In the genomic region with DNA sequence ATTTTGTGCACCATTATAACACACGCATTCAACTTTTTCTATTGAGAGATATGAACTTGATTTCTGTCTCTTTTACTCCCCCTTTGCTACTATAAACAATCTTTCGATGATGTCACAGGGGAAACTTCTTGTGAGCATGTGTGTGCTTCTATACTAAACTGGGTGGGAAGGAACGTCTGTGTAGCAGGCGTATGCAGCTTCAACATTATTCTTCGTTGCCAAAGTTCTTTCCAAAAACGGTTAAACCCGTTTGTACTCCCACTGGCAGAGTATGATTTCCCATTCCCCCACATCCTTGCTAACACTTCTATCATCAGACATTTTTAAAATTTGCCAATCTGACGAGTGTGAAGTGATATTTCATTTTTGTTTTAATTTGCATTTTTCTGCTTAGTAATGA, we compare ENCODE assay signal across 25 mouse cellular contexts.
DNase-seq lines count a peak whose midpoint lies in the region; ATAC-seq and TF ChIP-seq lines count a peak whose summit lies in the region.
"Had no signal": no experiment of that assay in that cellular context is flagged by ENCODE, and none has a peak within 500 bp of the region (broad histone marks: within the 10 kb centered on the region; RNA-seq: fewer than 3 reads in every experiment).

No protein-coding gene starts in this region.

- H3K27ac ChIP-seq in forebrain, embryonic 14.5 days (ENCODE audit: low read depth, low read length): no peak overlapping the region
- no peak overlapping the region for H3K27ac ChIP-seq in forebrain, embryonic 12.5 days
- H3K27ac ChIP-seq in layer of hippocampus, adult 2 months: peak overlapping the region; percentile 39; the same call in 1 of the 2 replicates
- no peak overlapping the region for H3K27ac ChIP-seq in heart, adult 2 months
- H3K27ac ChIP-seq: heart, embryonic 13.5 days; hindbrain, postnatal 0 days; kidney, embryonic 15.5 days; midbrain, embryonic 13.5 days had no signal

- peaks cover 3% of the 10 kb centered on the region; the same call in 1 of the 2 replicates for H3K4me1 ChIP-seq in forebrain, embryonic 14.5 days (ENCODE audit: control insufficient read depth, insufficient read depth, low read length)
- peaks cover 4% of the 10 kb centered on the region for H3K4me1 ChIP-seq in forebrain, embryonic 12.5 days
- H3K4me1 ChIP-seq in heart, adult 2 months (ENCODE audit: control insufficient read depth, insufficient read depth, low read length): no peaks in the 10 kb centered on the region
- H3K4me1 ChIP-seq: heart, embryonic 13.5 days; kidney, embryonic 15.5 days had no signal

- DNase-seq in forebrain, embryonic 14.5 days (ENCODE audit: low spot score): peak; percentile 11
- DNase-seq in right cerebral cortex, adult 18-20 months: peak; percentile 36
- DNase-seq in right cerebral cortex, postnatal 25 days: no peak
- peak; percentile 13 to 75 for DNase-seq in layer of hippocampus, adult 2 months (ENCODE audit: low spot score in 2 of 2)
- peak; percentile 78 for DNase-seq in telencephalon, adult 2 months (ENCODE audit: low read depth, low spot score)
- DNase-seq in heart, postnatal 14 days: no peak
- DNase-seq in heart, adult 2 months: no peak
- DNase-seq: adrenal gland, adult 8-10 months; cerebellum, adult 11-12 months; cerebellum, postnatal 14 days; embryo, embryonic 11 days; heart, adult 11 months; heart, postnatal 4 days; kidney, postnatal 4 days; liver; thymus, postnatal 14 days had no signal

- H3K4me2 ChIP-seq in forebrain, embryonic 14.5 days (ENCODE audit: low read length): no peak overlapping the region
- no peak overlapping the region for H3K4me2 ChIP-seq in forebrain, embryonic 12.5 days
- H3K4me2 ChIP-seq: heart, embryonic 13.5 days; kidney, embryonic 15.5 days; midbrain, embryonic 13.5 days had no signal

- no peak overlapping the region for H3K9ac ChIP-seq in forebrain, embryonic 14.5 days (ENCODE audit: low read length)
- H3K9ac ChIP-seq in forebrain, embryonic 12.5 days: no peak overlapping the region
- H3K9ac ChIP-seq in heart, adult 2 months (ENCODE audit: low read depth, low read length): no peak overlapping the region
- H3K9ac ChIP-seq: heart, embryonic 13.5 days; kidney, embryonic 15.5 days; midbrain, embryonic 13.5 days had no signal

- no peak for ATAC-seq in forebrain, embryonic 14.5 days
- ATAC-seq in forebrain, embryonic 12.5 days (ENCODE audit: low FRiP score): no peak
- ATAC-seq: CD4-positive, CD25-positive, alpha-beta regulatory T cell, adult 4 months; hindbrain, postnatal 0 days; intestine, postnatal 0 days; lung, postnatal 0 days; midbrain, embryonic 13.5 days had no signal

- TF ChIP-seq EP300 in heart, adult 2 months (IDR thresholded peaks at IDR 0.05; ENCODE audit: insufficient read depth, low read depth, low read length): no peak

- no peaks in the 10 kb centered on the region for H3K36me3 ChIP-seq in forebrain, embryonic 14.5 days (ENCODE audit: control insufficient read depth, insufficient read depth, low read length)
- no peaks in the 10 kb centered on the region for H3K36me3 ChIP-seq in forebrain, embryonic 12.5 days (replicated peaks)
- H3K36me3 ChIP-seq in heart, adult 2 months (ENCODE audit: control insufficient read depth, insufficient read depth, low read length): no peaks in the 10 kb centered on the region
- H3K36me3 ChIP-seq: heart, embryonic 13.5 days; kidney, embryonic 15.5 days; midbrain, embryonic 13.5 days had no signal

- no peaks in the 10 kb centered on the region for H3K79me2 ChIP-seq in heart, adult 2 months (replicated peaks; ENCODE audit: control insufficient read depth, insufficient read depth, low read length)

- intact Hi-C loops in heart, postnatal 14 days (cut with DNase I): no loop called here
- intact Hi-C loops in heart, adult 2 months (cut with DNase I): no loop called here

- H3K4me3 ChIP-seq in forebrain, embryonic 14.5 days (ENCODE audit: low read depth, low read length): no peak overlapping the region
- H3K4me3 ChIP-seq in forebrain, embryonic 12.5 days (replicated peaks): no peak overlapping the region
- H3K4me3 ChIP-seq in layer of hippocampus, adult 2 months: no peak overlapping the region
- H3K4me3 ChIP-seq in heart, adult 2 months: no peak overlapping the region
- H3K4me3 ChIP-seq: heart, embryonic 13.5 days; kidney, embryonic 15.5 days; midbrain, embryonic 13.5 days had no signal

- no peak for TF ChIP-seq POLR2A in heart, adult 2 months (IDR thresholded peaks at IDR 0.05; ENCODE audit: insufficient read depth, low read depth, low read length)

- no peaks in the 10 kb centered on the region for H3K9me3 ChIP-seq in forebrain, embryonic 14.5 days (replicated peaks; ENCODE audit: control insufficient read depth, low read length)
- no peaks in the 10 kb centered on the region for H3K9me3 ChIP-seq in forebrain, embryonic 12.5 days
- H3K9me3 ChIP-seq: heart, embryonic 13.5 days; kidney, embryonic 15.5 days; midbrain, embryonic 13.5 days had no signal

- no peaks in the 10 kb centered on the region for H3K27me3 ChIP-seq in forebrain, embryonic 14.5 days (replicated peaks; ENCODE audit: control insufficient read depth, insufficient read depth, low read length)
- H3K27me3 ChIP-seq in forebrain, embryonic 12.5 days: no peaks in the 10 kb centered on the region
- no peaks in the 10 kb centered on the region for H3K27me3 ChIP-seq in heart, adult 2 months (ENCODE audit: control insufficient read depth, insufficient read depth, low read length)
- H3K27me3 ChIP-seq: heart, embryonic 13.5 days; kidney, embryonic 15.5 days; midbrain, embryonic 13.5 days; Patski had no signal

- 81% methylated on average over 8 of the region's 8 CpGs for WGBS in forebrain, embryonic 14.5 days
- 87% methylated on average over 8 of the region's 8 CpGs for WGBS in forebrain, embryonic 12.5 days
- 64% methylated on average over 8 of the region's 8 CpGs for WGBS in heart, adult 2 months

- no peak for TF ChIP-seq CTCF in layer of hippocampus, adult 2 months (conservative IDR thresholded peaks at IDR 0.05)
- TF ChIP-seq CTCF in heart, adult 2 months (IDR thresholded peaks at IDR 0.05): no peak

Comparison
In these comparisons a context has a peak if more than half of its experiments do, and no peak if none do; other contexts are left out.
1. DNase-seq: peak in forebrain, embryonic 14.5 days (single experiment), right cerebral cortex, adult 18-20 months (single experiment), layer of hippocampus, adult 2 months (2 of 2) and telencephalon, adult 2 months (single experiment); none in right cerebral cortex, postnatal 25 days (single experiment), heart, postnatal 14 days (0 of 2) and heart, adult 2 months (0 of 2).